Mouse (Mus musculus) cerebellum, adult 18-20 months (tissue): Measurements from ENCODE around the gene Telo2.
"Not testable (repeated sequence)": the region's sequence is repeated elsewhere in the genome, so short reads cannot be mapped to it uniquely, and the experiment has no call there.

Experiments used
- DNase-seq, 2 experiments: peaks; one replicate each; pipeline ENCODE4 v3.0.0; 2021

Gene Telo2

DNA sequence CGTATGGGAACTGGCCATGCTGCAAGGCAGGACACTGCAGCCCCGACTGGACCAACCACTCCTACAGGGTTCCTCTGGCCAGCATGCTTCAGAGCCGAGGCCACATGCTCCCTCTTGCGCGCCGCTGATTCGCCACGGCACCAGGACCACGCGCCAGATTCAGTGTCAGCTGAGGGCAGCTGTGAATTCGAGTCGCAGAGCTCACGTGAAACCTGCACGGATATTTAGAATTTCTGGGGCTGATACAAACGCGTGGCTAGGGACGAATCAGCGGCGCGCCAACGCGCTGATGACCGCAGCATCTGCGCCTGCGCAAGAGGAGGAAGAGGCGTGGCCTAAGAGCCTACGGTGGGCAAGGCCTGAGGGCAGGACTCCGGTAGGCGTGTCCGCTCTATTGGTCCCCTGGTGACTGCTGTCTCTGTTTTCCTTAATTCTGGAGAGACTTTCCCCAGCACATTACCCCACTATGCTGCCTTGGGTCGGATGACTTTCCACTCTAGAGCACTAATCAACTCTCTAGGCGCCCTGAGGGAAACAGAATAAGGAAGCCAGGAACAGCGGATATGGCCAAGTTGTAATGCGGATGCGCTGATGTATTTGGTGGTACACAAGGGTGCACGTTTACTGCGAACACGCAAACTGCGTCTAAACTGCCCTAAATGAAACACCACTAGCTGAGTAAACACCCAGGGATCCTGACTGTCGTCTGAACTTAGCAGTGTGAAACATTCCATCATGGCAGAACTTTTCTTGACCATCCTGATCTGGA is at the start of gene Telo2:
Gene Telo2 (minus strand): TSS at position 304 of the 769 bp plus-strand sequence.
- DNase-seq, result peak; percentile 94 to 95

DNA sequence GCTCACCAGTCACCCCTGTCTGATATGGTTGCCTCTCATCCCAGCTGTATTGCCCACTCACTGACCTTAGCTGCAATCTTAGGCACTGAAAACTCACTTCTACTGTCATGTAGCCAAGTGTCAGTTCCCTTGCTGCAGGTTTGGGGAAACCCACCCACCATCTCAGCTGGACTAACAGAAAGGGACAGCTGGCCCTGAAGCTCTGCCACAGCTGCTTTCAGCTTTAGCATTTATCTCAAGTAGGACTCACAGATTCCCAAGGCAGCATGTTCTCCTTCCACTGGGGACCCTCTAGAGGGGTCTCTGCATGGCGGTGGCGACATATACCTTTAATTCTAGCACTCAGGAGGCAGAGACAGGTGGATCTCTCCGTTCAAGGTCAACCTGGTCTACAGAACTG is 49.0 kb upstream of the Telo2 start:
- no peak for DNase-seq

DNA sequence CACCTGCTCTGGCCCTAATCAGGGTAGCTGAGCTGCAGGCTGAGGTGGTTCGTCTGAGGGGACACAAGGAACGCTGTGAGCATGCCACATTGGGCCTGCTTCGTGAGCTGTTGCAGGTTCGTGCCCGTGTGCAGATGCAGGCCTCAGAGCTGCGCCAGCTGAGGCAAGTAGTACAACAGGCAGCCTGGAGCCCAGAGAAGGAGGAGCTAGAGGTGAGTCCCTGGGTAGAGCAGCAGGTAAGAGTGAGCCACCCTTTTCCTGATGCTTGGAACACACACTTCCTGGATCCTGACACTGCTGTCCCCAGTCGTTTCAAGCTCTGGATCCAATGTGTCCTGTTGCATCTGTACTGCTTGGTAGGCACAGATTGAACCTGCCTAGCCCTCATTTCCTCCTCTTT is 47.6 kb upstream of the Telo2 start:
- DNase-seq, result no peak

DNA sequence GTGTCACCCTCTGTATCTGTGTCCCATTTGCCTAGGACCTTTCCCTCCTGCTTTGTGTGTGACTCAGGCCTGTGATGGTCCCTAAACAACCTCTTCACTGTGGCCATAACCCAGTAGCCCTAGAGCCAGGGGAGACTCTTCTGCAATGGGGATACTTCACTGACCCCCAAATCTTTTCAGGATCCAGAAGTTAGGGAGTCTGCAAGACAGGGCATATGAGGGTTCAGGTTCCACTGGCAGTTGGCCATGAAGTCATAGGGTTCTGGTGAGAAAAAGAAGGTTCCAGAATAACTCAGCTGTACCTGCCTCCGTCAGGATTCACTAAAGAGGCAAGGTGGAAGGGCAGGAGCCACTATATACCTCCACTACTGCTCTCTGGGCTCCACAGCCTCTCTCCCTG is 46.4 kb upstream of the Telo2 start, which contains the start of gene Ccdc154:
Gene Ccdc154 (plus strand): TSS at position 301 of the 400 bp plus-strand sequence.
- no peak for DNase-seq

GRCm38 (mm10) chr17:25139960-25140359 is 24.2 kb upstream of the Telo2 start:
- no peak for DNase-seq

DNA sequence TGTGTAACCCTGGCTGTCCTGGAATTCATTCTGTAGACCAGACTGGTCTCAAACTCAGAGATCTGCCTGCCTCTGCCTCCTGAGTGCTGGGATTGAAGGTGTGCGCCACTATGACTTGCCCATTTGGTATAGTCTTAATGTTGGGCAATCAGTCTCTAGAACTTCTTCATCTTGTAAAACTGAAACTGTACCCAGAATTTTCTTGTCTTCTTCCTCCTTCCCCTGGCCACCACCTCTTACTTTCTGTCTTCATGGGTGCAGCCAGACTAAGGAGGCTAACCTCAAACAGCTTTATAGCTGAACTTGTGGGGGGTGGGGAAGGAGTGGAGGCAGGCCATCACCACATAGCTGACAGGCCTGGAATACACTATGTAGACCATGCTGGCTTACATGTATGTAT is 23.0 kb upstream of the Telo2 start:
- no peak for DNase-seq

GRCm38 (mm10) chr17:25135622-25136021 is 19.9 kb upstream of the Telo2 start:
- no peak for DNase-seq

DNA sequence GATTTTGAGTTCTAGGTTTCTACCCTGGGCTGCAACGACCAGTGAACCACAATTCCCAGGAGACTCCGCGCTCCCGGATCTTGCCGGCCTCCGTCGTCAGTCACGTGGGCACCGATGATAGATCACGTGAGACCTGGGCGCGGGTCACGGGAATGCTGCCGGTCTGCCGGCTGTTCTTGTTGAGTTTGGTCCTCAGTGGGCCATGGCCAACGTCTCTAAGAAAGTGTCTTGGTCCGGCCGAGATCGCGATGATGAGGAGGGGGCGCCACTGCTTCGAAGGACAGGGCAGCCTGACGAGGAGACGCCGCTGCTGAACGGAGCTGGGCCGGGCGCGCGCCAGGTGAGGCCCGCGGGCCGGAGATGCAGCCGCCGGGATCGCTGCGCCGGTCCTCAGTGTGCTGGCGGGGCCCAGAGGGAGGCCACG is 17.5 kb upstream of the Telo2 start, which contains the start of gene Clcn7:
Gene Clcn7 (plus strand): TSS at position 117 of the 424 bp plus-strand sequence.
- peak; percentile 95 to 97 for DNase-seq

- no peak for DNase-seq
These were observed 14.3 kb upstream of the Telo2 start for GRCm38 (mm10) chr17:25130060-25130459.

DNA sequence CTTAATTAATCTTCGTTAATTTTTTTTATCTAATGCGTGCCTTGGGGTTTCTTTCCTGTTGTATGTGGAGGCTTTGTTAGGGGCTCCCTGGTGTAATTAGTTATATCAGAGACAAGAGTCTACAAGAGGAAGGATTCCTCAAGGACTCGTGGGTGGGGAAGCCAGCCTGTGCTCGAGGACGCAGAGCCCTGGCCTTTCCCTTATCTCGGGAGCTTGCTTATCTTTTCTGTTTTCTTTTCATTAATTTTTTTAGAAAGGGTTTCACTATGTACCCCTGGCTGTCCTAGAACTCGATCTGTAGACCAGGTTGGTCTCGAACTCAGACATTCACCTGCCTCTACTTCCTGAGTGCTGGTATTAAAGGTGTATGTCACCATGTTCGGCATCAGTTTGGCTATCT is 11.9 kb upstream of the Telo2 start:
- no peak for DNase-seq

DNA sequence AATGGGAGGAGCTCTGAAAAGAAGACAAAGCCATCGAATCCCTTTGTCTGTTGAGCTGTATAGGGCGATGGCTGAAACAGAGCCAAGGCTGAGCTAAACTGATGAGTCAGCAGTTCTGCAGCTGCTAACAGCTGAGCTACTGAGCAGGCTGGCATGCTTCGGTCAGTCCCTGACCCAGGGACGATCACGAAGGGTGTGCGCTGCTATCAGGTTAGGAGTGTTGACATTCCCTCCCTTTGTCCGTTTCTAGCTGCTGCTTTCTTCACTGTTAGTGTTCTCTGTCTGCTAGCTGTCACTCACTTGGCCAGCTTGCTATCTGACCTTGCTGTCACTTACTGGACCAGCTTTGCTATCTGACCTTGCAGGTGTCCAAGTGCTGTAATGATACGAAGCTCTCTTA is 11.3 kb upstream of the Telo2 start:
- no peak for DNase-seq

DNA sequence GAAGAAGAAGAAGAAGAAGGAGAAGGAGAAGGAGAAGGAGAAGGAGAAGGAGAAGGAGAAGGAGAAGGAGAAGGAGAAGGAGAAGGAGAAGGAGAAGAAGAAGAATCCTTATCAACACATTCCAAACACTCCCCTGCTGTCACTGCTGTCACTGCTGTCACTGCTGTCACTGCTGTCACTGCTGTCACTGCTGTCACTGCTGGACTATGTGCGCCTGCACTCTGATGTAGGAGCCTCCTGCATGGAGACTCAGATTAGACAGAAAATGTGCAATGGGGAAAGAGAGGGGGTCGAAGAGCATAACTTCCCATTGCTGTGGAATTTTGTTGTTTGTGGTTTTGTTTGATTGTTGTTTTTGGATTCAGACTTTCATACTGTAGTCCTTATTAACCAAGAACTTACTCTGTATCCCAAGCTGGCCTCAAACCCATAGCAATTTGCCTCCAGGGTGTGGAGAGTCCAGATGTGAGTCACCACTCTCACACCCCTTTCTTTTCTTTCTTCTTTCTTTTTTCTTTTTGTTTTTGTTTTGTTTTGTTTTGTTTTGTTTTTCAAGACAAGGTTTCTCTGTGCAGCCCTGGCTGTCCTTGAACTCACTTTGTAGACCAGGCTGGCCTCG is 9.8 kb upstream of the Telo2 start:
- DNase-seq, result not testable (repeated sequence)

GRCm38 (mm10) chr17:25123979-25124378 is 8.2 kb upstream of the Telo2 start:
- DNase-seq, result no peak

DNA sequence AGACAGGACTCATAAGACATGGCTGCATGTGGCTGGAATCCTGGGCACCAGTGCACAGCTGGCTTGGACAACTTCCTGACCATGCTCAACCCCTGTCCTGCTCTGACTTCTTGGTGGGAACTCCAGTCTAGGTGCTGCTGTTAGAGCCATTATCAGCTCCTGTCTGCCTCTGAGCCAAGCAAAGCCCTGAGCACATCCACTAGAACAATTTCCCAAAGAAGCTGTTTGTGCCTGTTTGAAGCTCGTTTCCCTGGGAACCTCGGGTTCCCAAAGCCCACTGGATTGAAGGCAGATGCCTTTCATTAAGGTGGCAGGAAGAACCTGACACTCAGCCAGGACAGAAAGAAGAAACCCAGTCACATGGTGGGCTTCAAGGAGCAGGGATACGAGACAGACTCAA is 4.6 kb upstream of the Telo2 start, which contains the start of gene Ptx4:
Gene Ptx4 (plus strand): TSS at position 355 of the 400 bp plus-strand sequence.
- no peak for DNase-seq

DNA sequence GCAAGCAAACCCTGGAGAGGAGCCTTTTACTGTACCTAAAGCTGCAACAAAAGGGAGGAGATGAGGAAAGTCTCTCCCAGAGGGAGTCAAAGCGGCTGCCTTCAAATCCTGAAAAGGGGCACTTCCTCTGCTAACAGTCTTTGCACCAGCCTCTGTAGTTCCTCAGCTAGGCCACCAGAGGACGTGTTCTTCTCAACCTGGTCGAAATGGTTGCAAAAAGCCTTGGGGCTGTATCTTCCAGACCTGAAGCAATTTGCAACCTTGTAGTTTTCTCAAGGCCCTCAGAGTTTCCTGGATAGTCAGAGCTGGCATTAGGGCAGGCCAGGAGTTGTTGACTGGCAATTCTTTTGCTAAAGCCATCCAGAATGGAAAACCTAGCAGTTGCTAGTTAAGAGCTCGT is 1.5 kb upstream of the Telo2 start:
- no peak for DNase-seq

GRCm38 (mm10) chr17:25114908-25115645 is 690 bp downstream of the Telo2 start:
- peak in 1 of 2 experiments; percentile 23 for DNase-seq

GRCm38 (mm10) chr17:25112423-25112810 is 3.4 kb downstream of the Telo2 start:
- no peak for DNase-seq

DNA sequence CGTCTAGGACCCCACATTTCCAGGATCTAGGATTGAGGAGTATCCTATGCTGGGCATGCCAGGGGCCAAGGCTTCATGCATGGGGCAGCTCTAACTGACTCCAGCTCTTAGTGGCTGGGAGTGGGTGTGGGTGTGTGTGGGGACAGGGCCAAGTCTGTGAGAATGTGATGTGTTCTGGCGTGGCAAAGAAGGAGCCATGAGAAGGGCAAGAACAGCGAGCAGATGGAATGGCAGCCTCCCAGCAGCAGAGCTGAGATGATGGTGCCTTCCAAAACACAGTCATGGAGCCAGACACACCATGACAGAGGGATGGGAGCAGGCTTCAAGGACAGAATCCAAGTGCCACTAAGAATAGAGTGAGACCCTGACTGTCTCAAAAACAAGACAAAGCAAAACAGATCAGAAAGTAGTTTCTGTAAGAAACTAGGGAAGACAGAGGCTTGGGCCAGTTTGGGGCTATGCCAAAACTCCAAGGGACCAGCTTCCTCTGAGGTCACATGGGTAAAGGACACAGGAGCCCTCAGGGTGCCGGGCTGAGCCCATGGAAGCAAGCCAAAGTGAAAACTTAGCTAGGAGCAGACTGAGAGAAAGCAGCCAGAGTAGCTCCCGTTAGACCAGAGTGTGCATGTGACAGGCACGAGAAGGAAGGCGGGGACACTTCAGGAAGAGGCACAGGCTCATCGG is 3.9 kb downstream of the Telo2 start:
- peak; percentile 76 to 77 for DNase-seq

DNA sequence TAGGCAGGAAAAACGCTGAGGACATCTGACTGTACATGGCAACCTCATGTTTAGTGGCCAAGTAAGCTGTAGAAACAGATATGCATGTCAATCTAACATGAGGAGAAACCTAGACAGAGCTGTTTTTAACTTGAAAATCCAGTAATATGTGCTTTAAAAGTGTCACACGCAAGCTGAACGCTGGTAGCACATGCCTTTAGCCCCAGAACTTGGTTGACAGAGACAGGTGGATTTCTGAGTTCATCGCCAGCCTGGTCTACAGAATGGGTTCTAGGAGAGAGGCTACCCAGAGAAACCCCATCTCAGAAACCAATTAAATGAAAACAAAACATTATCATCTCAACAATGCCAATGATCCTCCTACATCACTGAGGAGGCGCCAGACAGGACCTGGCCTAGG is 4.5 kb downstream of the Telo2 start:
- no peak for DNase-seq

GRCm38 (mm10) chr17:25110590-25110989 is 5.2 kb downstream of the Telo2 start:
- no peak for DNase-seq

DNA sequence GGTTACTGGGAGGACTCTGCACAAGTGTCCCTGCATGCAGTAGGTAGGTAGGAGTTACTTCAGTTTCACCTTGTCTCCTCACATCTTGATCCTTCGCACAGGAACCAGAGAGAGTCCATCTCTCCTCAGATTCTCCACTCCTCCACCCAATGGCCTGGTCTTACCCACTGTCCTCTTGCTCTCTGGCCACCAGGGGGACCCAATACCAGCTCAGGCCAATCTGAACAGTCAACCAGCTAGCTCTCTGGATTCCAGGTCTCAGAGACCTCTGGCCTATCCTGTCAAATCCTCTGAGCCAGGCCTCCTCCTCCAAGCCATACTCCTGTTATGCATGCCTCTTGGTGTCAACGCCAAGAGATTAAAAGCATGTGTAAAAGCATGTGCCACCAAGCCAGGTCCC is 6.2 kb downstream of the Telo2 start:
- DNase-seq, result peak; percentile 56 to 58

DNA sequence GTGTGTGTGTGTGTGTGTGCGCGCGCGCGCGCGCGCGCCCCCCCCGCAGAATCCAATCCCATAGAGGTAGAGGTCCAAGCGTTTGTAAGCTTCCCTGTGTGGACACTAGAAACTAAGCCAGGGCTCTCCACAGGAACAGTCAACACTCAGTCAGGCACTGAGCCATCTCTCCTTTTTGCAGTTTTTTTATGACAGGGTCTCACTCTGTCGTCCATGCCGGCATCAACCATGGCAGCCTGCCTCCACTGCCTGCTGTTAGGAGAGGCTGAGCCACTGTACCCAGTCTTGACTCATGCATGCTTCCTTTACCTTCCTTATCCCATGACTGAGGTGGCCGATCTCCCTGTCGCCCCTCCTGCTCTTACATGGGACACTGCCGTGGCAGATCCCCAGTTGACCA is 8.0 kb downstream of the Telo2 start:
- no peak for DNase-seq

DNA sequence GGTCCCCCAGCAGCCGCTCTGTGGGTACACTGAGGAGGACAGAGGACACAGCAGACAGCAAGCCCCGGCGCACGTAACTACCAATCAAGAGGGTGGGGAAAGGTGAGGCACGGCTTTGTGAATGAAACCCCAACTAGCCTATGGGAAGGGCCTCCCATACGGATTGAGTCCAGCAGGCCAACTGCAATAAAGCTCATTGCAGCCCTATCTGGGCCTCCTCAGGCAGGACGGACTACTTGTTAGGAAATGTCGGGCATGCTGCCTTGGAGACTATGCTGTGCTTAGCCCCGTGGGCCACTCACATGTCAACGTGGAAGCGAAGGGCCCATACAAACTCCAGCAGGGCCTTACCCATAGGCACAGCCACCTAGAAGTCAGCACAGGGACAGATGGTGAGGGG is 14.4 kb downstream of the Telo2 start:
- DNase-seq, result no peak
